Mouse (Mus musculus) G1E (cell line): ENCODE results near the gene Alad.

ENCODE experiments used
- CTCF ChIP-seq: IDR thresholded peaks from 2 replicates; pipeline ENCODE4 v1.5.1; 2012; ENCODE audit warnings: low read depth, low read length, inconsistent platforms, mixed read lengths
- GATA1 ChIP-seq: IDR thresholded peaks from 2 replicates; pipeline ENCODE4 v1.6.1; 2012; ENCODE audit warnings: borderline replicate concordance, low read length, inconsistent platforms, mixed read lengths
- GATA2 ChIP-seq: IDR thresholded peaks from 2 replicates; pipeline ENCODE4 v1.6.1; 2012; ENCODE audit warnings: low read depth, low read length, inconsistent platforms, borderline replicate concordance
- POLR2AphosphoS5 ChIP-seq: IDR thresholded peaks from 2 replicates; pipeline ENCODE4 v1.6.1; 2012; ENCODE audit warnings: low read depth, low read length, inconsistent platforms; ENCODE audit not compliant: insufficient replicate concordance
- TAL1 ChIP-seq: conservative IDR thresholded peaks from 2 replicates; pipeline ENCODE4 v1.6.1; 2012; ENCODE audit warnings: low read depth, low read length, inconsistent platforms, mixed read lengths

DNA sequence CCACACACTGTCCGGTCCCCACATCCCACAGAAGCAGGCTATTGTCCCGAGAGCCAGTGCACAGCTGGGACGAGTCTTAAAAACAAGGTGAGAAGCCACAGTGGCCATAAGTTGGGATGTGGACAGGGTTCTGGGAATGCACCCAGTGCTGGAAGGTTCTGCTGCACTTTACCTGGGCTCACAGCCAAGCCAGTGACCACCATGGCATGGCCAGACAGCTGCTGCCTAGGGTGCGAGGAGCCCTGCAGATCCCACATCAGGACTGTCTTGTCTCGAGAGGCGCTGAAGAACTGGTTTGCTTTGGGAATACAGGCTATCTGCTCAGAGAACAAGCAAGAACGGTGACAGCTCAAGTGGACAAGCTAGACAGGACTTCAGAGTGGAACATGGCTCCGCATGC lies 59.4 kb downstream of the Alad start:
- TF ChIP-seq CTCF (no peak), TAL1 (no peak), GATA1 (no peak), POLR2AphosphoS5 (no peak), GATA2 (no peak)
